8 mouse cellular contexts compared by ENCODE assay signal in the genomic region with DNA sequence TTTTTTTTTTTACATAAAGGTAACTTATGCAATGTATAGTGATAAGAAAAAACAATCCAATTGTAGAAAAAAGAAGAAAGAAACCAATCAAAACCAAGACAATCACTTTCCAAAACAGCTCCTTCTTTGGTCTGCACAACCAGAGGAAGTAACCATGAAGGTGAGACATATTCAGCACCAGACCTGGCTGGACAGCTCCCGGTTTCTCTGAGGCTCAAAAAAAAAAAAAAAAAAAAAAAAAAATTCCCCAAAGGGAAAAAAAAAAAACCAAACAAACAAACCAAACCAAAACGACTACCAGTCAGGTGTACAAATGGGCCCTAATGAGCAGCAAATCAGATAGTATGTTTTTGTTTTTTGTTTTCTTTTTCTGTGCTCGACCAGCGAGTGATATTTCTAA. TPM values are rescaled to one million over a fixed set of nuclear protein-coding genes. Genes with fewer than 3 reads are reported as not detected.
A peak's percentile ranks its signal among the peaks of the same experiment; 100 is the strongest.
DNase-seq lines count a peak whose midpoint lies in the region; ATAC-seq and TF ChIP-seq lines count a peak whose summit lies in the region.
"Had no signal": no experiment of that assay in that cellular context is flagged by ENCODE, and none has a peak within 500 bp of the region (broad histone marks: within the 10 kb centered on the region; RNA-seq: fewer than 3 reads in every experiment).

No protein-coding gene starts in this region.

- peaks cover 43% of the 10 kb centered on the region for H3K27me3 ChIP-seq in lung, embryonic 14.5 days (ENCODE audit: insufficient read depth, low read length)
- H3K27me3 ChIP-seq in hindbrain, embryonic 16.5 days (replicated peaks; ENCODE audit: control insufficient read depth, insufficient read depth, low read length): no peaks in the 10 kb centered on the region
- H3K27me3 ChIP-seq in neural tube, embryonic 13.5 days: peaks cover 52% of the 10 kb centered on the region
- H3K27me3 ChIP-seq in cerebellum, adult 2 months (ENCODE audit: control insufficient read depth, insufficient read depth, low read length): no peaks in the 10 kb centered on the region; the same call in 1 of the 2 replicates

- no peak for TF ChIP-seq CTCF in lung, embryonic 14.5 days (IDR thresholded peaks at IDR 0.05; ENCODE audit: low read depth)
- no peak for TF ChIP-seq CTCF in brain, embryonic 14.5 days (IDR thresholded peaks at IDR 0.05; ENCODE audit: borderline replicate concordance, extremely low read depth, insufficient read depth, insufficient read length)
- no peak for TF ChIP-seq CTCF in cerebellum, adult 2 months (IDR thresholded peaks at IDR 0.05; ENCODE audit: borderline replicate concordance, insufficient read depth, low read depth, low read length)

- WGBS in lung, embryonic 14.5 days: 14% methylated on average over 4 of the region's 4 CpGs
- WGBS in hindbrain, embryonic 16.5 days: 32% methylated on average over 4 of the region's 4 CpGs
- 14% methylated on average over 4 of the region's 4 CpGs for WGBS in neural tube, embryonic 13.5 days
- 62% methylated on average over 4 of the region's 4 CpGs for WGBS in cerebellum, adult 2 months

- no peaks in the 10 kb centered on the region for H3K36me3 ChIP-seq in lung, embryonic 14.5 days (ENCODE audit: insufficient read depth)
- H3K36me3 ChIP-seq in hindbrain, embryonic 16.5 days (ENCODE audit: control insufficient read depth, insufficient read depth, low read length): no peaks in the 10 kb centered on the region
- no peaks in the 10 kb centered on the region for H3K36me3 ChIP-seq in neural tube, embryonic 13.5 days
- H3K36me3 ChIP-seq: lung, embryonic 15.5 days had no signal

- H3K27ac ChIP-seq in lung, embryonic 14.5 days (ENCODE audit: low read depth): no peak overlapping the region
- no peak overlapping the region for H3K27ac ChIP-seq in hindbrain, embryonic 16.5 days (ENCODE audit: low read depth, low read length)
- no peak overlapping the region for H3K27ac ChIP-seq in neural tube, embryonic 13.5 days (replicated peaks)
- no peak overlapping the region for H3K27ac ChIP-seq in cerebellum, adult 2 months (ENCODE audit: insufficient read depth, low read length)
- H3K27ac ChIP-seq: lung, embryonic 15.5 days had no signal

- ATAC-seq in lung, embryonic 14.5 days (ENCODE audit: insufficient read depth): no peak
- ATAC-seq in hindbrain, embryonic 16.5 days: no peak
- ATAC-seq in neural tube, embryonic 13.5 days (ENCODE audit: low read depth): no peak

- H3K4me2 ChIP-seq in lung, embryonic 14.5 days: no peak overlapping the region
- H3K4me2 ChIP-seq in hindbrain, embryonic 16.5 days (ENCODE audit: low read length): peak overlapping the region; percentile 91
- peak overlapping the region; percentile 91 for H3K4me2 ChIP-seq in neural tube, embryonic 13.5 days
- H3K4me2 ChIP-seq: lung, embryonic 15.5 days had no signal

- H3K9ac ChIP-seq in lung, embryonic 14.5 days: no peak overlapping the region
- no peak overlapping the region for H3K9ac ChIP-seq in hindbrain, embryonic 16.5 days (ENCODE audit: low read depth, low read length)
- H3K9ac ChIP-seq in neural tube, embryonic 13.5 days: no peak overlapping the region
- H3K9ac ChIP-seq: lung, embryonic 15.5 days had no signal

- no peak for TF ChIP-seq POLR2A in brain, embryonic 14.5 days (IDR thresholded peaks at IDR 0.05; ENCODE audit: borderline replicate concordance, extremely low read depth, insufficient read depth, insufficient read length, poor library complexity, severe bottlenecking)
- no peak for TF ChIP-seq POLR2A in cerebellum, adult 2 months (IDR thresholded peaks at IDR 0.05; ENCODE audit: borderline replicate concordance, insufficient read depth, low read length)

- no peaks in the 10 kb centered on the region for H3K4me1 ChIP-seq in lung, embryonic 14.5 days (ENCODE audit: insufficient read depth)
- peaks cover 5% of the 10 kb centered on the region for H3K4me1 ChIP-seq in hindbrain, embryonic 16.5 days (ENCODE audit: control insufficient read depth, insufficient read depth, low read depth, low read length)
- H3K4me1 ChIP-seq in neural tube, embryonic 13.5 days (replicated peaks): peaks cover 26% of the 10 kb centered on the region
- H3K4me1 ChIP-seq in cerebellum, adult 2 months (ENCODE audit: control insufficient read depth, insufficient read depth, low read length): peaks cover 6% of the 10 kb centered on the region; the same call in 1 of the 2 replicates

- no peak overlapping the region for H3K4me3 ChIP-seq in lung, embryonic 14.5 days (ENCODE audit: low read depth, low read length)
- H3K4me3 ChIP-seq in hindbrain, embryonic 16.5 days (ENCODE audit: low read length): peak overlapping the region; percentile 78
- H3K4me3 ChIP-seq in neural tube, embryonic 13.5 days: peak overlapping the region; percentile 68
- no peak overlapping the region for H3K4me3 ChIP-seq in cerebellum, adult 2 months (replicated peaks; ENCODE audit: insufficient read depth, low read depth, low read length)
- H3K4me3 ChIP-seq: lung, embryonic 15.5 days had no signal

- H3K9me3 ChIP-seq in lung, embryonic 14.5 days (ENCODE audit: low read depth, low read length): no peaks in the 10 kb centered on the region
- H3K9me3 ChIP-seq in hindbrain, embryonic 16.5 days (ENCODE audit: control insufficient read depth, low read length): no peaks in the 10 kb centered on the region
- no peaks in the 10 kb centered on the region for H3K9me3 ChIP-seq in neural tube, embryonic 13.5 days
- H3K9me3 ChIP-seq: lung, embryonic 15.5 days had no signal

- peak; percentile 71 for DNase-seq in lung, embryonic 14.5 days
- DNase-seq in lung, postnatal 25 days (ENCODE audit: low spot score): no peak
- peak; percentile 13 for DNase-seq in brain, embryonic 14.5 days (ENCODE audit: low read depth)
- DNase-seq in cerebellum, adult 2 months: no peak
- no peak for DNase-seq in layer of hippocampus, adult 9-10 months (ENCODE audit: low spot score)

RNA-seq across cellular contexts. Expression of a gene that starts 3.0 kb away (rescaled TPM):
- 0.25 and 0.60 TPM in 2 replicates for polyA plus RNA-seq in lung, embryonic 14.5 days (2014; fragmentation: Nextera tagmentation; extraction: Ambion mirVana)
- polyA plus RNA-seq in brain, embryonic 14.5 days (2012; rRNA removed): 8.9 and 15.0 TPM in 2 replicates
- polyA plus RNA-seq in hindbrain, embryonic 16.5 days (2015; fragmentation: Nextera tagmentation; extraction: Ambion mirVana): 92.4 and 95.2 TPM in 2 replicates
- polyA plus RNA-seq in neural tube, embryonic 13.5 days (2015; fragmentation: Nextera tagmentation; extraction: Ambion mirVana): 32.3 and 36.0 TPM in 2 replicates
- polyA plus RNA-seq in cerebellum, adult 2 months (2012; rRNA removed): 22.5 and 28.1 TPM in 2 replicates

Comparison
In these comparisons a context has a peak if more than half of its experiments do, and no peak if none do; other contexts are left out.
1. DNase-seq: peak in lung, embryonic 14.5 days (single experiment) and brain, embryonic 14.5 days (single experiment); none in lung, postnatal 25 days (single experiment), cerebellum, adult 2 months (0 of 2) and layer of hippocampus, adult 9-10 months (single experiment).
2. H3K4me3 ChIP-seq: peak in hindbrain, embryonic 16.5 days (single experiment) and neural tube, embryonic 13.5 days (single experiment); none in lung, embryonic 14.5 days (single experiment) and cerebellum, adult 2 months (single experiment).